Mouse (Mus musculus): ENCODE results near the gene Vmn2r102.

Gene Vmn2r102

GRCm38 (mm10) chr17:19660028-19660427 is at the start of gene Vmn2r102:
Gene Vmn2r102, plus strand, starts transcription at chr17:19660328.
- no peaks in the 10 kb centered on the region for H3K27me3 ChIP-seq (ENCODE audit: control insufficient read depth, insufficient read depth, low read length, poor library complexity, severe bottlenecking)

GRCm38 (mm10) chr17:19629328-19629727 is 30.8 kb upstream of the Vmn2r102 start:
- no peak for DNase-seq (ENCODE audit: low read depth, low spot score)
- no peaks in the 10 kb centered on the region for H3K27me3 ChIP-seq (ENCODE audit: control insufficient read depth, insufficient read depth, low read length, poor library complexity, severe bottlenecking)

More at GRCm38 (mm10) chr17:19660028-19660427, at the start of gene Vmn2r102:
- DNase-seq (ENCODE audit: low read depth, low spot score) = no peak
- H3K36me3 ChIP-seq (ENCODE audit: control insufficient read depth, insufficient read depth, low read length, poor library complexity, severe bottlenecking) = no peaks in the 10 kb centered on the region

DNA sequence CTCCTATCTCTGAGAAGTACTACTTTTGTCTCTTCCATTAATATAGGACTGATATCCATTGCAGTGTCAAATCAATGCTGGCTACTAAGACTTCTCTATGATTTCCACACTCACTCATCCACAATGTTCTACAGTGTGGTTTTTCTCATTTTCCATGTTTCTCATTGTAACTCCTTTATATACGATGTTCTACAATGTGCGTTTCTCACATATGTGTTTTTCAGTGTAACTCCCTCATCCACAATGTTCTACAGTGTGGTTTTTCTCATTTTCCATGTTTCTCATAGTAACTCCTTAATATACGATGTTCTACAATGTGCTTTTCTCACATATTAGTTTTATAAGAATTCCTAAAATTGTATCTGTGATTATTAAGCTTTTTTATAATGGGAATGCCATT is 1.7 kb upstream of the Vmn2r102 start:
- H3K36me3 ChIP-seq (ENCODE audit: control insufficient read depth, insufficient read depth, low read length, poor library complexity, severe bottlenecking) = no peaks in the 10 kb centered on the region

More at GRCm38 (mm10) chr17:19629328-19629727, 30.8 kb upstream of the Vmn2r102 start:
- H3K36me3 ChIP-seq (ENCODE audit: control insufficient read depth, insufficient read depth, low read length, poor library complexity, severe bottlenecking) = no peaks in the 10 kb centered on the region

GRCm38 (mm10) chr17:19692062-19692461 is 31.9 kb downstream of the Vmn2r102 start:
- DNase-seq (ENCODE audit: low read depth, low spot score) = no peak
- no peaks in the 10 kb centered on the region for H3K36me3 ChIP-seq (ENCODE audit: control insufficient read depth, insufficient read depth, low read length, poor library complexity, severe bottlenecking)
- H3K27me3 ChIP-seq (ENCODE audit: control insufficient read depth, insufficient read depth, low read length, poor library complexity, severe bottlenecking) = no peaks in the 10 kb centered on the region

More for the DNA sequence above, 1.7 kb upstream of the Vmn2r102 start:
- no peak for DNase-seq (ENCODE audit: low read depth, low spot score)
- no peaks in the 10 kb centered on the region for H3K27me3 ChIP-seq (ENCODE audit: control insufficient read depth, insufficient read depth, low read length, poor library complexity, severe bottlenecking)

Measured in splenic B cell, adult 2 months (primary cell).